Mouse (Mus musculus): ENCODE measurements around the gene Trpc4ap.

DNA sequence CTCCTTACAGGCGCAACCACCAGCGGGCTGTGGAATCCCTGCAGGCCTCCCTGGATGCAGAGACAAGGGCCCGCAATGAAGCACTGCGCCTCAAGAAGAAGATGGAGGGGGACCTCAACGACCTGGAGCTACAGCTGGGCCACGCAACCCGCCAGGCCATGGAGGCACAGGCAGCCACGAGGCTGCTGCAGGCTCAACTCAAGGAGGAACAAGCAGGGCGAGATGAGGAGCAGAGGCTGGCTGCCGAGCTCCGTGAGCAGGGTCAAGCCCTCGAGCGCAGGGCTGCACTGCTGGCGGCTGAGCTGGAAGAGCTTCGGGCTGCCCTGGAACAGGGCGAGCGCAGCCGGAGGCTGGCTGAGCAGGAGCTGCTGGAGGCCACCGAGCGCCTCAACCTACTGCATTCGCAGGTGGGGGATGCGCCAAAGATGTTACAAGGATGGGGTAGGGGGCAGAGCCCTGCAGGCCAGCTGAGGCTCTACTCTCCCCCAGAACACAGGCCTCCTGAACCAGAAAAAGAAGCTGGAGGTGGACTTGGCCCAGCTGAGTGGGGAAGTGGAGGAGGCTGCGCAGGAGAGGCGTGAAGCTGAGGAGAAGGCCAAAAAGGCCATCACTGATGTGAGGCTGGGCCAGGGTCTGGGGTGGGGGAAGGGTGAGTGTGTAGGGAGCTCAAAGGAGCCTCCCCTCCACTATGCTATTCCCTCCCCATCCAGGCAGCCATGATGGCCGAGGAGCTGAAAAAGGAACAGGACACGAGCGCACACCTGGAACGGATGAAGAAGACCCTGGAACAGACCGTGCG lies 59.8 kb downstream of the Trpc4ap start:
- TF ChIP-seq CTCF (IDR thresholded peaks at IDR 0.05; ENCODE audit: low read depth), result no peak
- no peak for TF ChIP-seq EP300 (optimal IDR thresholded peaks at IDR 0.05)

Data from stomach, postnatal 0 days (tissue).